Mouse (Mus musculus): ENCODE data around the gene Gm26741. TPM values are rescaled to one million over a fixed set of nuclear protein-coding genes. Genes with fewer than 3 reads are reported as not detected.

Gm26741 gene
- polyA plus RNA-seq, 1 experiment from 2014 or later = not detected

- H3K9me3 ChIP-seq (replicated peaks) = no peaks in the 10 kb centered on the region
- no peaks in the 10 kb centered on the region for H3K36me3 ChIP-seq
- no peak overlapping the region for H3K9ac ChIP-seq (replicated peaks)
- no peaks in the 10 kb centered on the region for H3K4me1 ChIP-seq
- WGBS = 90% methylated on average over 3 of the region's 3 CpGs
- no peak for ATAC-seq (ENCODE audit: low FRiP score)
- H3K27me3 ChIP-seq (replicated peaks) = no peaks in the 10 kb centered on the region
- no peak overlapping the region for H3K27ac ChIP-seq (replicated peaks)
- no peak overlapping the region for H3K4me3 ChIP-seq (replicated peaks)
- H3K4me2 ChIP-seq = no peak overlapping the region
Observed at GRCm38 (mm10) chr10:52396647-52397046, 38.1 kb downstream of the Gm26741 start.

- Histone ChIP-seq H3K9me3 (replicated peaks) (no peaks in the 10 kb centered on the region), H3K4me1 (no peaks in the 10 kb centered on the region), H3K27ac (replicated peaks) (no peak overlapping the region), H3K4me3 (replicated peaks) (no peak overlapping the region), H3K36me3 (no peaks in the 10 kb centered on the region), H3K27me3 (replicated peaks) (no peaks in the 10 kb centered on the region), H3K4me2 (no peak overlapping the region), H3K9ac (replicated peaks) (no peak overlapping the region)
- no peak for ATAC-seq (ENCODE audit: low FRiP score)
- WGBS = 87% methylated on average over 2 of the region's 2 CpGs
Observed at GRCm38 (mm10) chr10:52398715-52399114, 40.1 kb downstream of the Gm26741 start.

GRCm38 (mm10) chr10:52399722-52400121, 41.2 kb downstream of the Gm26741 start:
- no peak overlapping the region for H3K27ac ChIP-seq (replicated peaks)
- no peaks in the 10 kb centered on the region for H3K27me3 ChIP-seq (replicated peaks)
- no peaks in the 10 kb centered on the region for H3K4me1 ChIP-seq
- H3K4me3 ChIP-seq (replicated peaks) = no peak overlapping the region
- no peak overlapping the region for H3K9ac ChIP-seq (replicated peaks)
- H3K9me3 ChIP-seq (replicated peaks) = no peaks in the 10 kb centered on the region
- H3K4me2 ChIP-seq = no peak overlapping the region
- WGBS = 74% methylated on average over 3 of the region's 3 CpGs
- ATAC-seq (ENCODE audit: low FRiP score) = no peak
- no peaks in the 10 kb centered on the region for H3K36me3 ChIP-seq

- Histone ChIP-seq H3K27ac (replicated peaks) (no peak overlapping the region), H3K36me3 (no peaks in the 10 kb centered on the region), H3K4me1 (no peaks in the 10 kb centered on the region), H3K9me3 (replicated peaks) (no peaks in the 10 kb centered on the region), H3K4me2 (no peak overlapping the region), H3K4me3 (replicated peaks) (no peak overlapping the region), H3K27me3 (replicated peaks) (no peaks in the 10 kb centered on the region; the same call in 1 of the 2 replicates), H3K9ac (replicated peaks) (no peak overlapping the region)
- ATAC-seq (ENCODE audit: low FRiP score) = no peak
- 89% methylated on average over 13 of the region's 13 CpGs for WGBS
Observed at GRCm38 (mm10) chr10:52405160-52405559, 46.6 kb downstream of the Gm26741 start.

- no peak overlapping the region for H3K4me2 ChIP-seq
Observed at GRCm38 (mm10) chr10:52407526-52407925, 49.0 kb downstream of the Gm26741 start.

More at GRCm38 (mm10) chr10:52407526-52407925, 49.0 kb downstream of the Gm26741 start:
- Histone ChIP-seq H3K36me3 (no peaks in the 10 kb centered on the region), H3K9me3 (replicated peaks) (no peaks in the 10 kb centered on the region), H3K4me1 (no peaks in the 10 kb centered on the region), H3K4me3 (replicated peaks) (no peak overlapping the region), H3K27me3 (replicated peaks) (no peaks in the 10 kb centered on the region; the same call in 1 of the 2 replicates), H3K27ac (replicated peaks) (no peak overlapping the region), H3K9ac (replicated peaks) (no peak overlapping the region)
- ATAC-seq (ENCODE audit: low FRiP score) = no peak
- WGBS = 92% methylated on average over 2 of the region's 2 CpGs

Other genes starting within 250 kb of the Gm26741 start
- gene Ros1, start 163.5 kb upstream of the Gm26741 start, polyA plus RNA-seq (2015; fragmentation: Nextera tagmentation; extraction: Ambion mirVana) = 0.08 TPM in 1 of 2 replicates, not detected in the other
- gene Dcbld1, start 125.1 kb upstream of the Gm26741 start, polyA plus RNA-seq (2015; fragmentation: Nextera tagmentation; extraction: Ambion mirVana) = 25.1 and 29.6 TPM in 2 replicates
- 28.7 and 30.4 TPM in 2 replicates for gene Gopc, start 23.4 kb downstream of the Gm26741 start, polyA plus RNA-seq (2015; fragmentation: Nextera tagmentation; extraction: Ambion mirVana)
- gene Nepn, start 30.2 kb downstream of the Gm26741 start, polyA plus RNA-seq (2015; fragmentation: Nextera tagmentation; extraction: Ambion mirVana) = 0.20 TPM in 1 of 2 replicates, not detected in the other
- gene Nus1, start 58.8 kb downstream of the Gm26741 start, polyA plus RNA-seq (2015; fragmentation: Nextera tagmentation; extraction: Ambion mirVana) = 20.3 and 21.3 TPM in 2 replicates

All from neural tube, embryonic 15.5 days (tissue).